Mouse (Mus musculus) embryonic fibroblast, embryonic 13.5 days (primary cell): ENCODE measurements around the gene Tmem107.

Experiments used
- CTCF ChIP-seq: IDR thresholded peaks from 2 replicates; pipeline ENCODE4 v1.5.1; 2011; ENCODE audit warnings: mild to moderate bottlenecking, control low read depth, low read length, moderate library complexity, borderline replicate concordance; ENCODE audit not compliant: insufficient read depth
- POLR2A ChIP-seq: IDR thresholded peaks from 2 replicates; pipeline ENCODE4 v1.6.1; 2011; ENCODE audit warnings: low read depth, mild to moderate bottlenecking, control low read depth, low read length, moderate library complexity

DNA sequence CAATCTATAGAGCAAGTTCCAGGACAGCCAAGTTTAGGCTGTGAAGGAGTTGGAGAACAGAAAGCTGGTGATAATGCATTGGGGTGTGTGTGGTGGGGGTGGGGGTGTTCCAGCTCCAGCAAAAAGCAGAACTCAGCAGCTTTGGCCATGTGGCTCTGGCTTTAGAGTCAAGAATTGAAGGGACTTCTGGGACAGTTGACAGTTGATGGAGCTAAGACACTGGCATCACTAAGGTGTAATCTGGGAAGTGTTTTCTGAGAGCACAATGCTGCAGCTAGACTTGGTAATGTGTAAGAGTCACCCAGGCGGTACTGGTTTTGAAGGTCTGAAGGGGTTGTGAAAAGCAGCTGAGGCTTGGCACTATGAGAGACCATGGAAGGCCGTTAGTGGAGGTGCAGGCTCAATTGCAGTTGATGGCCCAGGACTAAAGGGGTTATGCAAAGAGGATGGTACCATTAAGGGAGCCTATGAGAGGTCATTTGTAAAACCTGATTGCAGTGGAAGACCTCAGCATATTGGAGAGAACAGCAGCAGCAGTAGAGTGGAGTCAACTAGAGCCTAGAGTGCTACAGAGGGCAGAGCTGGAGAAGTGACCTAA is 17.7 kb upstream of the Tmem107 start:
- TF ChIP-seq CTCF, result no peak
- TF ChIP-seq POLR2A, result no peak
